11 mouse cellular contexts compared by ENCODE assay signal in genomic region chr9:23377831-23378730, GRCm38 (mm10).
A peak's percentile ranks its signal among the peaks of the same experiment; 100 is the strongest.
DNase-seq lines count a peak whose midpoint lies in the region; ATAC-seq and TF ChIP-seq lines count a peak whose summit lies in the region.
"Had no signal": no experiment of that assay in that cellular context is flagged by ENCODE, and none has a peak within 500 bp of the region (broad histone marks: within the 10 kb centered on the region; RNA-seq: fewer than 3 reads in every experiment).

No protein-coding gene starts in this region.

- intact Hi-C loops in gastrocnemius, adult 2 months (cut with DNase I), result no loop called here

- WGBS in embryonic facial prominence, embryonic 10.5 days, result 49% methylated on average over 5 of the region's 5 CpGs
- 43% methylated on average over 5 of the region's 5 CpGs for WGBS in hindbrain, embryonic 10.5 days
- 12% methylated on average over 5 of the region's 5 CpGs for WGBS in midbrain, embryonic 14.5 days
- WGBS in kidney, embryonic 14.5 days, result 73% methylated on average over 5 of the region's 5 CpGs

- H3K27ac ChIP-seq in embryonic facial prominence, embryonic 10.5 days (replicated peaks), result peak overlapping the region; percentile 40; the same call in 1 of the 2 replicates
- H3K27ac ChIP-seq in hindbrain, embryonic 10.5 days, result peak overlapping the region; percentile 83
- peak overlapping the region; percentile 60 for H3K27ac ChIP-seq in midbrain, embryonic 14.5 days (replicated peaks; ENCODE audit: low read depth, low read length)
- H3K27ac ChIP-seq in kidney, embryonic 14.5 days (ENCODE audit: low read depth, low read length), result no peak overlapping the region
- H3K27ac ChIP-seq in gastrocnemius, adult 2 months, result no peak overlapping the region
- H3K27ac ChIP-seq: macrophage had no signal

- no peak overlapping the region for H3K9ac ChIP-seq in midbrain, embryonic 14.5 days (replicated peaks; ENCODE audit: low read length)
- H3K9ac ChIP-seq in kidney, embryonic 14.5 days (ENCODE audit: low read depth, low read length), result no peak overlapping the region

- peak; percentile 43 for ATAC-seq in midbrain, embryonic 14.5 days (ENCODE audit: low FRiP score, low TSS enrichment)
- no peak for ATAC-seq in kidney, embryonic 14.5 days (ENCODE audit: low FRiP score, low TSS enrichment)

- no peaks in the 10 kb centered on the region for H3K9me3 ChIP-seq in embryonic facial prominence, embryonic 10.5 days
- H3K9me3 ChIP-seq in hindbrain, embryonic 10.5 days, result no peaks in the 10 kb centered on the region
- no peaks in the 10 kb centered on the region for H3K9me3 ChIP-seq in midbrain, embryonic 14.5 days (ENCODE audit: control insufficient read depth, low read length)
- H3K9me3 ChIP-seq in kidney, embryonic 14.5 days (ENCODE audit: control insufficient read depth, low read length), result no peaks in the 10 kb centered on the region

- no peaks in the 10 kb centered on the region for H3K36me3 ChIP-seq in embryonic facial prominence, embryonic 10.5 days (replicated peaks)
- no peaks in the 10 kb centered on the region for H3K36me3 ChIP-seq in hindbrain, embryonic 10.5 days
- H3K36me3 ChIP-seq in midbrain, embryonic 14.5 days (ENCODE audit: control insufficient read depth, insufficient read depth, low read length), result no peaks in the 10 kb centered on the region
- H3K36me3 ChIP-seq in kidney, embryonic 14.5 days (ENCODE audit: control insufficient read depth, insufficient read depth, low read length), result no peaks in the 10 kb centered on the region; the same call in 1 of the 2 replicates

- DNase-seq in embryo, embryonic 11 days, result peak; percentile 43
- no peak for DNase-seq in embryo, embryonic 10 days (ENCODE audit: low spot score)
- DNase-seq in embryonic facial prominence, embryonic 10.5 days (ENCODE audit: low spot score), result no peak
- no peak for DNase-seq in hindbrain, embryonic 10.5 days (ENCODE audit: low spot score)
- DNase-seq in midbrain, embryonic 14.5 days, result peak; percentile 64
- no peak for DNase-seq in gastrocnemius, adult 2 months
- no peak for DNase-seq in kidney, postnatal 14 days
- DNase-seq: gastrocnemius, postnatal 36 days; heart, postnatal 10 days had no signal

- no peak for TF ChIP-seq CTCF in gastrocnemius, adult 2 months (IDR thresholded peaks at IDR 0.05)

- H3K4me1 ChIP-seq in embryonic facial prominence, embryonic 10.5 days, result peaks cover 35% of the 10 kb centered on the region
- peaks cover 44% of the 10 kb centered on the region for H3K4me1 ChIP-seq in hindbrain, embryonic 10.5 days (replicated peaks)
- H3K4me1 ChIP-seq in midbrain, embryonic 14.5 days (ENCODE audit: control insufficient read depth, insufficient read depth, low read length), result peaks cover 39% of the 10 kb centered on the region
- H3K4me1 ChIP-seq in kidney, embryonic 14.5 days (ENCODE audit: control insufficient read depth, insufficient read depth, low read length), result peaks cover 4% of the 10 kb centered on the region; the same call in 1 of the 2 replicates

- no peak overlapping the region for H3K4me2 ChIP-seq in midbrain, embryonic 14.5 days (ENCODE audit: low read length)
- H3K4me2 ChIP-seq in kidney, embryonic 14.5 days (replicated peaks; ENCODE audit: low read depth, low read length), result no peak overlapping the region

- no peak overlapping the region for H3K4me3 ChIP-seq in embryonic facial prominence, embryonic 10.5 days
- H3K4me3 ChIP-seq in hindbrain, embryonic 10.5 days, result no peak overlapping the region
- no peak overlapping the region for H3K4me3 ChIP-seq in midbrain, embryonic 14.5 days (replicated peaks; ENCODE audit: low read depth, low read length)
- H3K4me3 ChIP-seq in kidney, embryonic 14.5 days (ENCODE audit: low read length), result no peak overlapping the region
- no peak overlapping the region for H3K4me3 ChIP-seq in gastrocnemius, adult 2 months

- no peaks in the 10 kb centered on the region for H3K27me3 ChIP-seq in embryonic facial prominence, embryonic 10.5 days (replicated peaks; ENCODE audit: low read depth, poor library complexity, severe bottlenecking)
- H3K27me3 ChIP-seq in hindbrain, embryonic 10.5 days (ENCODE audit: insufficient read depth, poor library complexity, severe bottlenecking), result no peaks in the 10 kb centered on the region
- H3K27me3 ChIP-seq in midbrain, embryonic 14.5 days (ENCODE audit: control insufficient read depth, insufficient read depth, low read length), result no peaks in the 10 kb centered on the region
- no peaks in the 10 kb centered on the region for H3K27me3 ChIP-seq in kidney, embryonic 14.5 days (ENCODE audit: control insufficient read depth, insufficient read depth, low read length)

Comparison
In these comparisons a context has a peak if more than half of its experiments do, and no peak if none do; other contexts are left out.
1. DNase-seq: peak in embryo, embryonic 11 days (single experiment) and midbrain, embryonic 14.5 days (single experiment); none in embryo, embryonic 10 days (single experiment), embryonic facial prominence, embryonic 10.5 days (single experiment), hindbrain, embryonic 10.5 days (single experiment), gastrocnemius, adult 2 months (single experiment) and kidney, postnatal 14 days (single experiment).
2. H3K27ac ChIP-seq: peak in embryonic facial prominence, embryonic 10.5 days (single experiment), hindbrain, embryonic 10.5 days (single experiment) and midbrain, embryonic 14.5 days (single experiment); none in kidney, embryonic 14.5 days (single experiment) and gastrocnemius, adult 2 months (single experiment).